Mouse (Mus musculus) spleen, embryonic (tissue): ENCODE results near the gene Bglap2.

Experiments
- CTCF ChIA-PET: fragments of 350-600 bp; sonication (Branson Sonifier 250); formaldehyde crosslinking; loops from one replicate; lab custom pipeline; 2022; lab: Charles Lee

Gene Bglap2

DNA sequence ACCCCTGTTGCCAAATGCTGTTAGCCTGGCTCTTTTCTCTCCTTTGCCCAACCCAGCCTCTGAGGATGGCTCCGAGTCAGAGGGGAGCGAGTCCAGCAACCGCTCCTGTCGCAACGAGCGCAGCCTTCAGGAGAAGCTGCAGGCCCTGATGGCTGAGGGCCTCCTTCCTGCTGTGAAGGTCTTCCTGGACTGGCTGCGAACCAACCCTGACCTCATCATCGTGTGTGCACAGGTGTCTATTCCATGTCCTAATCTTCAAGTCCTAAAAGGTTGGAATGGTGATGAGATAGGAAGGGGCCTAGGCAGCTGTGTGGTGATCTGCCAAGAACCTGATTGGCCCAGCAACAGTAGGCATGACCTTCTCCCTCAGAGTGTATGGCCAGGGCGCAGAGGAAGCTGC is 25.6 kb downstream of the Bglap2 start:
- CTCF ChIA-PET = no interaction called here

DNA sequence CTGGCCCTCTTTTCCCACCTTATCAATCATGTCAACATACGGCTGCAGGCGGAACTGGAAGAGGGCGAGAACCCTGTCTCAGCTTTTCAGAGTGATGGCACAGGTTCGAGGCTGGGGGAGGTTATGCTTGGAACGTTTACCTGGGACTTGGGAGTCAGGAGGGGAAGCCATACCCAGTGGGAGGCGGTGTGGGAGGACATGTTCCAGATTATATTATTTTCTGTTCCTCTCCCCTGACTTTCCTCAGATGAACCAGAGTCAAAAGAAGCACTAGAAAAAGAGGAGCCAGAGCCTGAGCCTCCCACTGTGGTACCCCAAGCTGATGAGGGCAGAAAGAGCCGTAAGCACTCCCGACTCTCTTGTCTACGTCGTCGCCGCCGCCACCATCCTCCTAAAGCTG is 27.8 kb downstream of the Bglap2 start:
- CTCF ChIA-PET = no interaction called here

DNA sequence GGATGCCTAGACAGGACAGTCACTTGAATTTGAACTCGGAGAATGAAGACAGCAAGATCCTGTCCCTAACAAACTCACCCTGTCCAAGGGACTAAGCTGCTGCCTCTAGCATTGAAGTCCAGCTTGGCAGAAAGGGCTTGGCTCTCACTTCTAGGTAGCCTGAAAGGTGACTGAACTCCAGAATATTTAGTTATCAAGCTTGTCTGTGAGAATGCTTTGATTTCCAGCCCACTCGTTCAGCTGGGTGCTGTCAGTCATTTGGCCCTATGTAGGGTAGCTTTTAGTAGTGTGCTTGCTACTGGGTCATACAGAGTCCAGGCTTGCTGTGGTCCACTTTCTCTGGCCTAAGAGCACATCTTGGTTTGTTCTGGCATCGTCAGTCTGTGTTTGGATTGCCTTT is 39.5 kb downstream of the Bglap2 start:
- CTCF ChIA-PET = no interaction called here

DNA sequence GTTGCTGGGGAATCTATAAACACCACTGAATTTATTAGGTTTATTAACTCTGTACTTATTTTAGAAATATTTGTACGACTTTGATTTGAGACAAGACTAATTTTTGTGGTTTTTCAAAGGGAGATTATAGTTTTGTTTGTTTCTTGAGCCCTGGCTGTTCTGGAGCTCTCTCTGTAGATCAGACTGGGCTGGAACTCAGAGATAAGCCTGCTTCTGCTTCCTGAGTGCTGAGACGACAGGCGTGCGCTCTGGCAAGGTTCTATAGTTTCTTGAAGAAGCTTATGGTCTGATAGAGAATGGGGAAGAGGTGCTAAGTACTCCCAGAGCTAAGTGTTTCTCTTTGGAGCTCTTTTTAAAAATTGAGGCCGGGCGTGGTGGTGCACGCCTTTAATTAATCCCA is 40.2 kb downstream of the Bglap2 start:
- CTCF ChIA-PET = no interaction called here

DNA sequence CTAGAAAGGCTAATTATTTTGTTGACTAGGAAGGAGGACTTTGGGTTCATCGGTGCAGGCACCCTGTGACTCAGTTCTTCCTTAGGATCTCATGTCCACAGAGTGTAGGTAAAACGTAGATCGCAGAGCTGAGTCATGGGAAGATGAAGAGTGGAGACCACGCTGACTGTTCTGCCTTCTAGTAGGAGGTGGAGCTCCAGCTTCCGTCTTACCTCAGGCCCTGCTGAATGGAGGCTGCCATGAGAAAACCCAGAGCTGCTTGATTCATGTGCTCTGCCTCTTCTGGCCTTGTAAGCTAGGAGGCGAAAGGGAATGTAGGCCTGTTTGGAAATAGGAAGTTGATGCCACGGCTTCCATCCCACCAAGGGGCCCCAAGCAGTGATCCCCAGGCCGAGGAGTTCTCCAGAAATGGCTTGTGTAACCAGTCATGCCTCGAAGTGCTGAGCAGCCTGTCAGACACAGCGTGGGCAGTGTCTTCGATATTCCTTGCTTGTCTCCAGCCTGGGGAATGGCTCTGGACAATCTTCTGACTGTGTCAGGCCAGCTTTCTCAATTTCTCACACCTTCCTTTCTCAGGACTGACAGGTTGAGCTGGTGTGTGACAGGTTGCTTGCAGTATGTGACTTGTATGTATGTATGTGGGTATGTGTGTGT is 41.0 kb downstream of the Bglap2 start:
- CTCF ChIA-PET = no interaction called here

DNA sequence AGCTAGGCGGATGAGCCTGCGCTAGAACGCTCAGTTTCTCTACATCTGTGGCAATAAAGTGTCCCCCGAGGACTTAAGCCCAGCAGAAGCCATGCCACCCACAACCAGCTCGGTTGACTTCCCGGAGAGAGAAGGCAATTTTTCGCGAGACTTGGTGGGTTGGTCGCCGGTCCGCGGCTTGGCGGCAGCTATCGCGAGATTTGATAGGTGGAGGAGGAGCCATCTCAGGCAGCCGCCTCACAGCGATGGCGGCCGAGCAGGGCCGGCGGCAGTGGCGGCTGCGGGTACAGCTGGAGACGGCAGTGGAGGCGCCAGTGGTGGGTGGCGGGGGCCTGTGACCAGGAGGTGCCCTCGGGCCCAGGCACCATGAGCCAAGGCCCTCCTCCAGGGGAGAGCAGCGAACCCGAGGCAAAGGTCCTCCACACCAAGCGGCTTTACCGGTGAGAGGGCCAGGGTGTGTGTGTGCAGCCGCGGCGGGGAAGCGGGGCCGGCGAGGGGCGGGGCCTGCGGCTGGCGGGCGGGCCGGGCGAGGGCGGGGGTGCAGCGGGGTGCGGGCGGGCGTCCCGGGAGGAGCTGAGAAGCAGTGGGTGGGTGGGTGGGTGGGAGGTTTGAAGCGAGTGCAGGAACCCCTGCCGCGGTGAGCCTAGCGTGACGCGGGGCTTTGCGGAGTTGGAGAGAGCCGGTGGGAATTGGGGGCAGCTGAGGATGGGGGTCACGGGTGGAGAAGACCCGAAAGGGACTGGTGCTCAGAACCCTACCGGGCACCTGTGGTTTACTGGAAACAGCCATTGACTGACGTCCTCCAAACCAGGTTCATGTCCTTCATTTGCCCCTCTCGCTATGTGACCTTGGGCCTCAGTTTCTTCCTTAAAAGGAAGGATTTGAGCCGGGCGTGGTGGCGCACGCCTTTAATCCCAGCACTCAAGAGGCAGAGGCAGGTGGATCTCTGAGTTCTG is 42.2 kb downstream of the Bglap2 start, which contains the start of the genes Tmem79 and Smg5:
Tmem79 (minus strand) TSS at position 91 of the 956 bp plus-strand sequence.
Smg5 (plus strand) TSS at position 203 of the 956 bp plus-strand sequence.
- CTCF ChIA-PET = no interaction called here

DNA sequence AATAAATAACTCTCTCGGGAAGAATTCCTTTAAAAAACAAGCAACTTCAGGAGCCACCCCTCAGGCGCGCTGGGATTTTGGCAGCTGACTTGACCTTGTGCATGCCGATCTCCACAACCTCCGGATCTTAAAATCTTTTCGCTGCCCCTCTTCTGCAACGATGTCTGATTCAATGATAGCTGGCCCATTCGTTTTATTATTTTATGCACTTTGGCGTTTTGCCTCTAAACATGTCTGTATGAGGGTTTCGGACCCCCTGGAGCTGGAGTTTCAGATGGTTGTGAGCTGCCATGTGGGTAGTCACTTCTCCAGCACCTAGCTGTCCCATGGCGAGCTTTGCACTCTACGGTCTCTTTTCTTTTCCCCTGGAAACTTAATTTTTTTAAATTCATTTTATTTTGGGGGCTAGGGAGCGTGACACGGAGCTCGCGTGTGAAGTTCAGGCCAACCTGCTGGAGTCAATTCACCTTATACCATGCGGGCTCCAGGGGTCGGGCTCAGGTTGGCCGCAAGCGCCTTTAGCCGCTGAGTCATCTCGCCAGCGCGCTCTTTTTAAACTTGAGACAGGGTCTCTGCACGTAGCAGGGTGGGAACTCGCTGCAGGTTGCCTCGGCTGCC is 43.0 kb downstream of the Bglap2 start:
- CTCF ChIA-PET = interaction anchor here (0.5 kb wide), 1 partner anchor 198 kb away, joined by 3 read pairs; no protein-coding TSS in a partner anchor

DNA sequence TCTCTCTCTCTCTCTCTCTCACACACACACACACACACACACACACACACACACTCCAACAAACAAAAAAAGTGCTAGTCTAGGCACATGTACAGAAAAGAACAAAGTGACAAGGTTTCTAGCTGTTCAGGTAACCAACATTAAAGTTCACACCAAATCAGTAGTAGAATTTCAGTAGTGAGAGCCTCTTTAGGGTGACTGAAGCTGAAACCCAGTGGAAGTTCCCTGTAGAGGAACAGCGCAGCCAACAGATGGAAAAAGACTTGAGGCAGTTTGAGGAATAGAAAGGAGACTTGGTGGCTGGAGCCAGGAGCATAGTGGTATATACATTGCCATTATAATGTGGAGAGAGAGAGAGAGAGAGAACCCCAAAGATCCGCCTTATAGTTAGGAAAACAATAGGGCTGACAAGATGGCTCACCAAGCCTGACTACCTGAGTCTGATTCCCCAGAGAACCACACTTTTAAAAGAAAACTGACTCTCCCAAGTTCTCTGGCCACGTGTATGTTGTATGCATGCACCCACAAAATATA is 43.5 kb downstream of the Bglap2 start:
- CTCF ChIA-PET = interaction anchor here (0.5 to 0.7 kb wide), 2 partner anchors 198 to 1744 kb away, joined by 3 read pairs; no protein-coding TSS in a partner anchor

DNA sequence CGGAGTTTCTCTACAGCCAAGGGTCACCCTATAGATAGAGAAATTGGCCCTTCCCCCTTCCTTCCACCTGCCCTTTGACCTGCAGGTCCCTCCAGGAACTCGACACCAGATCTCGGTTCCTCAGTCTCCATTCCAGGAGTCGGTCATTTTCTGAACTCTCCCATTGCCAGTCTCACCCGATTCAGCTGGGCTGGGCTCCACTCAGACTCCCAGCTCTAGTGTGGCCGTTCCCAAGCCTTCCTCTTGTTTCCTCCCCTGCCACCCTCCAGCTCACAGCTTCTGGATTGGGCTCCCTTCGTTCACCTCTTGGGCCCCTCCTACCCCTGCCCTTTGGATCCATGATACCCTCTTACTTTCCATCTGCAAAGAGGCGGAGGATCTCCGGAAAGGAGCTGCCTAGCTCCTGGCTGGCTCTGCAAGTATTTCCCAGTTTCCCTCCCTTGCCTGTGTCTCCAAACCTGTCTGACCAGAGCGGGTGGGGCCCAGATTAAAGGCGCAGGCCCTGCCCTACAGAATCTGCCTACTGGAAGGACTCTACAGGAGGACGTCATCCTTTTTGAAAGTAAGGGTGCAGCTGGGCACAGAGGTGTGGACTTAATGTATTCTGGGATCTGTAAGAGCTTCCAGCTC is 44.4 kb downstream of the Bglap2 start:
- CTCF ChIA-PET = interaction anchor here (0.7 kb wide), 1 partner anchor 1745 kb away, joined by 3 read pairs; no protein-coding TSS in a partner anchor

DNA sequence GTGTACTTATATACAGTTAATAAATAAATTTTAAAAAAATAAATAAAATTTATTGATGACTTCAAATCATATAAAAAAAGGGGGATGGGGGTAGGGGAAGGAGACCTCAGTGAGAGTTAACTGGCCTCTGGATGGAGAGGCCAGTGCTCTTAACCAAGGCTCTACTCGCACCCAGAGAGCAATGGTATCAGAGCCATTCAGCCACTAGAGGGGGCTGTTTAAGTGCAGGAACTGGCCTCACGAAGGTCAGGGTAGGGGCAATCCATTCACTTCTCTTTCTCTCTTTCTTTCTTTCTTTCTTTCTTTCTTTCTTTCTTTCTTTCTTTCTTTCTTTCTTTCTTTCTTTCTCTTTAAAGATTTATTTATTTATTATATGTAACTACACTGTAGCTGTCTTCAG is 47.2 kb downstream of the Bglap2 start:
- CTCF ChIA-PET = interaction anchor here (0.6 to 0.7 kb wide), 4 partner anchors 18 to 762 kb away, joined by 3 to 20 read pairs (median 6); no protein-coding TSS in a partner anchor

DNA sequence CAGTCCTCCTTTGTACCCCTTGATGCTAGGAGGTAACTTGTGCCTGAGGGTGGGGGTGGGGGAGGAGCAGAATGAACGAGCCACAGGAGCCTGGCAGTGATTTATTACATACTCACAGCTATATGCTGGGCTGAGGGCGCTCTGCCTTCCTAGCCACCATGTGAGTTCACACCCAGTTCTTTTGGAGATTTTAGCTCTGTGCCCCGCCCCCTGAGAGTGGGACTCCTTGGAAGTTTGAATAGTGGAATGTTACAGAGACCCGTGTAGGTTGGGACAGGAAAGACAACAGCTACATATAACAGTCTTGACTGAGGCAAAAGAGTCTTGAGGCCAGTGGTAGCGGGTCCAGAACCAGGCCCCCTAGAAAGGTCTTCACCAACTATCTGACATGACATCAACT is 49.5 kb downstream of the Bglap2 start:
- CTCF ChIA-PET = no interaction called here
